Mouse (Mus musculus): Measurements from ENCODE around the gene Fuca1.

DNA sequence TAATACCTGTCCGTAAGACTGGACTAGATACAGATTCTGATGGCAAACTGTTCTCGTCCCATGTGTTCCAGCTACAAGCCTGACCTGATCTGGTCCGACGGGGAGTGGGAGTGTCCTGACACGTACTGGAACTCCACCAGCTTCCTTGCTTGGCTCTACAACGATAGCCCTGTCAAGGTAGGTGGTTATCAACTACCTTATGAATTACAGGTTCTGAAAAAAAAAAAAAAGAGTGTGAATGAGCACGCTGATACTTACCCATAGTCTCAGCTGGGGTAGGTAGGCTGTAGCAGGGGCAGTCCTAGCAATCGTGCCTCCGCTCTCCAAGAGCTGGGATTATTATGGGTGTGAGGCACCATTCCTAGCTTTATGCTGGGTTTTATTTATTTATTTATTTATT is 9.3 kb downstream of the Fuca1 start:
- TF ChIP-seq POLR2A (IDR thresholded peaks at IDR 0.05; ENCODE audit: low read depth, low read length) (no peak), CTCF (IDR thresholded peaks at IDR 0.05; ENCODE audit: borderline replicate concordance, insufficient read depth, low read length) (no peak)

Measured in embryonic fibroblast, embryonic 13.5 days (primary cell).